Mouse (Mus musculus) limb, embryonic 12.5 days (tissue): ENCODE results near the gene Hjurp. TPM values are rescaled to one million over a fixed set of nuclear protein-coding genes. Genes with fewer than 3 reads are reported as not detected.

Source experiments
- ATAC-seq: fragments of 200-750 bp; cut with Nextera tagmentation; 2 replicates; pipeline ENCODE4 v1.8.0; 2017; ENCODE audit warnings: low read depth, moderate TSS enrichment; ENCODE audit not compliant: insufficient number of reproducible peaks, insufficient read depth, low FRiP score, low TSS enrichment
- H3K27ac ChIP-seq: fragments of 300-500 bp; sonication (generic); 2 replicates; pipeline ENCODE4 v1.5.1; 2016; ENCODE audit warnings: mild to moderate bottlenecking, moderate library complexity
- H3K27me3 ChIP-seq: fragments of 300-500 bp; sonication (generic); 2 replicates; pipeline ENCODE4 v1.6.1; 2016; ENCODE audit warnings: mild to moderate bottlenecking, moderate library complexity
- H3K36me3 ChIP-seq: fragments of 300-500 bp; sonication (generic); 2 replicates; pipeline ENCODE4 v1.6.1; 2016; ENCODE audit warnings: mild to moderate bottlenecking, moderate library complexity
- H3K4me1 ChIP-seq: fragments of 300-500 bp; sonication (generic); replicated peaks from 2 replicates; pipeline ENCODE4 v1.6.1; 2016
- H3K4me2 ChIP-seq: fragments of 300-500 bp; sonication (generic); 2 replicates; pipeline ENCODE4 v1.6.1; 2016; ENCODE audit warnings: mild to moderate bottlenecking, moderate library complexity
- H3K4me3 ChIP-seq: fragments of 300-500 bp; sonication (generic); replicated peaks from 2 replicates; pipeline ENCODE4 v1.5.1; 2016; ENCODE audit warnings: mild to moderate bottlenecking
- H3K9ac ChIP-seq: fragments of 300-500 bp; sonication (generic); replicated peaks from 2 replicates; pipeline ENCODE4 v1.6.1; 2016; ENCODE audit warnings: mild to moderate bottlenecking, moderate library complexity
- H3K9me3 ChIP-seq: fragments of 300-500 bp; sonication (generic); 2 replicates; pipeline ENCODE4 v1.6.1; 2016; ENCODE audit warnings: mild to moderate bottlenecking, moderate library complexity
- WGBS: fragments of 180-500 bp; shearing (Covaris S2); methylation state at CpG from one replicate; pipeline ENCODE4 v1.1.7; 2016; 5-methylcytosine and 5-hydroxymethylcytosine counted together
- polyA plus RNA-seq: library from polyadenylated mRNA; unstranded; fragments of >200 nt; fragmentation: Nextera tagmentation; extraction: Ambion mirVana; gene quantifications from 2 replicates; pipeline ENCODE4 v1.2.1, GENCODE M21; 2016

The Hjurp gene
- polyA plus RNA-seq, 1 experiment from 2014 or later = 243 TPM

- Histone ChIP-seq H3K9me3 (peaks cover 12% of the 10 kb centered on the region; the same call in 1 of the 2 replicates), H3K27me3 (no peaks in the 10 kb centered on the region), H3K4me1 (no peaks in the 10 kb centered on the region), H3K27ac (no peak overlapping the region), H3K4me3 (no peak overlapping the region), H3K9ac (no peak overlapping the region), H3K36me3 (peaks cover 91% of the 10 kb centered on the region), H3K4me2 (no peak overlapping the region)
- whole genome bisulfite sequencing = 89% methylated on average over 13 of the region's 13 CpGs
- no peak for ATAC-seq
Observed at GRCm38 (mm10) chr1:88266123-88266522, 11.3 kb downstream of the Hjurp start.

- Histone ChIP-seq H3K9ac (no peak overlapping the region), H3K4me3 (no peak overlapping the region), H3K4me1 (0 out of 2 replicates have a peak, but pooled peaks cover 2% of the 10 kb centered on the region), H3K36me3 (peaks cover 100% of the 10 kb centered on the region), H3K27me3 (no peaks in the 10 kb centered on the region), H3K4me2 (no peak overlapping the region), H3K9me3 (peaks cover 21% of the 10 kb centered on the region; the same call in 1 of the 2 replicates), H3K27ac (no peak overlapping the region)
- no peak for ATAC-seq
- WGBS = 76% methylated on average over 4 of the region's 4 CpGs
Observed at GRCm38 (mm10) chr1:88264869-88265240, 12.6 kb downstream of the Hjurp start.

GRCm38 (mm10) chr1:88264237-88264868 is 13.1 kb downstream of the Hjurp start:
- Histone ChIP-seq H3K4me1 (0 out of 2 replicates have a peak, but pooled peaks cover 2% of the 10 kb centered on the region), H3K36me3 (peaks cover 100% of the 10 kb centered on the region), H3K4me3 (no peak overlapping the region), H3K9ac (no peak overlapping the region), H3K9me3 (peaks cover 26% of the 10 kb centered on the region; the same call in 1 of the 2 replicates), H3K27ac (no peak overlapping the region), H3K27me3 (no peaks in the 10 kb centered on the region), H3K4me2 (no peak overlapping the region)
- ATAC-seq = no peak
- 89% methylated on average over 7 of the region's 7 CpGs for WGBS

- Histone ChIP-seq H3K27me3 (no peaks in the 10 kb centered on the region), H3K36me3 (peaks cover 97% of the 10 kb centered on the region), H3K9me3 (peaks cover 28% of the 10 kb centered on the region; the same call in 1 of the 2 replicates), H3K9ac (no peak overlapping the region), H3K4me2 (no peak overlapping the region), H3K4me1 (0 out of 2 replicates have a peak, but pooled peaks cover 2% of the 10 kb centered on the region), H3K4me3 (no peak overlapping the region), H3K27ac (no peak overlapping the region)
- whole genome bisulfite sequencing = 90% methylated on average over 5 of the region's 5 CpGs
- no peak for ATAC-seq
Observed at GRCm38 (mm10) chr1:88263778-88264177, 13.7 kb downstream of the Hjurp start.

GRCm38 (mm10) chr1:88262961-88263360 is 14.5 kb downstream of the Hjurp start:
- H3K9ac ChIP-seq = no peak overlapping the region
- H3K4me1 ChIP-seq = 0 out of 2 replicates have a peak, but pooled peaks cover 2% of the 10 kb centered on the region
- no peaks in the 10 kb centered on the region for H3K27me3 ChIP-seq
- peaks cover 89% of the 10 kb centered on the region for H3K36me3 ChIP-seq
- H3K9me3 ChIP-seq = peaks cover 32% of the 10 kb centered on the region
- no peak for ATAC-seq
- H3K4me2 ChIP-seq = no peak overlapping the region
- 78% methylated on average over 6 of the region's 6 CpGs for WGBS
- H3K27ac ChIP-seq = no peak overlapping the region
- no peak overlapping the region for H3K4me3 ChIP-seq

GRCm38 (mm10) chr1:88262255-88262654 is 15.2 kb downstream of the Hjurp start:
- Histone ChIP-seq H3K9me3 (peaks cover 39% of the 10 kb centered on the region), H3K36me3 (peaks cover 82% of the 10 kb centered on the region), H3K9ac (no peak overlapping the region), H3K4me2 (no peak overlapping the region), H3K4me1 (0 out of 2 replicates have a peak, but pooled peaks cover 2% of the 10 kb centered on the region), H3K27me3 (no peaks in the 10 kb centered on the region), H3K4me3 (no peak overlapping the region), H3K27ac (no peak overlapping the region)
- ATAC-seq = no peak
- WGBS = 87% methylated on average over 4 of the region's 4 CpGs

- H3K27ac ChIP-seq = no peak overlapping the region
- no peak overlapping the region for H3K4me3 ChIP-seq
- H3K36me3 ChIP-seq = peaks cover 76% of the 10 kb centered on the region
- H3K9me3 ChIP-seq = peaks cover 45% of the 10 kb centered on the region
- ATAC-seq = no peak
- no peak overlapping the region for H3K9ac ChIP-seq
- WGBS = 86% methylated on average over 7 of the region's 7 CpGs
- no peaks in the 10 kb centered on the region for H3K27me3 ChIP-seq
- H3K4me2 ChIP-seq = no peak overlapping the region
- H3K4me1 ChIP-seq = 0 out of 2 replicates have a peak, but pooled peaks cover 2% of the 10 kb centered on the region
Observed at GRCm38 (mm10) chr1:88261706-88262105, 15.7 kb downstream of the Hjurp start.

- H3K4me3 ChIP-seq = no peak overlapping the region
- H3K36me3 ChIP-seq = peaks cover 67% of the 10 kb centered on the region
- no peaks in the 10 kb centered on the region for H3K27me3 ChIP-seq
- no peak overlapping the region for H3K4me2 ChIP-seq
- no peak overlapping the region for H3K9ac ChIP-seq
- WGBS = 86% methylated on average over 10 of the region's 10 CpGs
- no peak overlapping the region for H3K27ac ChIP-seq
- ATAC-seq = no peak
- 0 out of 2 replicates have a peak, but pooled peaks cover 2% of the 10 kb centered on the region for H3K4me1 ChIP-seq
- H3K9me3 ChIP-seq = peaks cover 54% of the 10 kb centered on the region
Observed at GRCm38 (mm10) chr1:88260604-88261377, 16.6 kb downstream of the Hjurp start.

- H3K4me2 ChIP-seq = no peak overlapping the region
- peak; percentile 6; the same call in 1 of the 2 replicates for ATAC-seq
- H3K27ac ChIP-seq = no peak overlapping the region
- H3K36me3 ChIP-seq = peaks cover 60% of the 10 kb centered on the region
- no peak overlapping the region for H3K9ac ChIP-seq
- 85% methylated on average over 6 of the region's 6 CpGs for WGBS
- no peaks in the 10 kb centered on the region for H3K27me3 ChIP-seq
- 0 out of 2 replicates have a peak, but pooled peaks cover 2% of the 10 kb centered on the region for H3K4me1 ChIP-seq
- H3K9me3 ChIP-seq = peaks cover 61% of the 10 kb centered on the region
- H3K4me3 ChIP-seq = no peak overlapping the region
Observed at GRCm38 (mm10) chr1:88260114-88260513, 17.3 kb downstream of the Hjurp start.

GRCm38 (mm10) chr1:88259643-88260024 is 17.8 kb downstream of the Hjurp start:
- Histone ChIP-seq H3K4me2 (no peak overlapping the region), H3K4me1 (0 out of 2 replicates have a peak, but pooled peaks cover 2% of the 10 kb centered on the region), H3K4me3 (no peak overlapping the region), H3K27ac (no peak overlapping the region), H3K27me3 (no peaks in the 10 kb centered on the region), H3K36me3 (peaks cover 56% of the 10 kb centered on the region), H3K9me3 (peaks cover 63% of the 10 kb centered on the region), H3K9ac (no peak overlapping the region)
- 0 out of 2 replicates have a peak, but pooled peaks have one; percentile 3 for ATAC-seq
- 80% methylated on average over 4 of the region's 4 CpGs for WGBS

- Histone ChIP-seq H3K27ac (no peak overlapping the region), H3K36me3 (peaks cover 50% of the 10 kb centered on the region), H3K4me3 (no peak overlapping the region), H3K4me2 (no peak overlapping the region), H3K9me3 (peaks cover 68% of the 10 kb centered on the region), H3K27me3 (no peaks in the 10 kb centered on the region), H3K9ac (no peak overlapping the region), H3K4me1 (0 out of 2 replicates have a peak, but pooled peaks cover 2% of the 10 kb centered on the region)
- ATAC-seq = no peak
- WGBS = 75% methylated on average over 8 of the region's 8 CpGs
Observed at GRCm38 (mm10) chr1:88258881-88259642, 18.4 kb downstream of the Hjurp start.
